Mouse (Mus musculus): Measurements from ENCODE around the gene Spata31d1a.
"Not testable (repeated sequence)": the region's sequence is repeated elsewhere in the genome, so short reads cannot be mapped to it uniquely, and the experiment has no call there.

Gene Spata31d1a

GRCm38 (mm10) chr13:59710230-59710629, at the start of gene Spata31d1a:
Gene Spata31d1a (minus strand): TSS chr13:59710330.
- DNase-seq: no peak

GRCm38 (mm10) chr13:59756906-59757305, 46.8 kb upstream of the Spata31d1a start:
- DNase-seq: no peak

DNA sequence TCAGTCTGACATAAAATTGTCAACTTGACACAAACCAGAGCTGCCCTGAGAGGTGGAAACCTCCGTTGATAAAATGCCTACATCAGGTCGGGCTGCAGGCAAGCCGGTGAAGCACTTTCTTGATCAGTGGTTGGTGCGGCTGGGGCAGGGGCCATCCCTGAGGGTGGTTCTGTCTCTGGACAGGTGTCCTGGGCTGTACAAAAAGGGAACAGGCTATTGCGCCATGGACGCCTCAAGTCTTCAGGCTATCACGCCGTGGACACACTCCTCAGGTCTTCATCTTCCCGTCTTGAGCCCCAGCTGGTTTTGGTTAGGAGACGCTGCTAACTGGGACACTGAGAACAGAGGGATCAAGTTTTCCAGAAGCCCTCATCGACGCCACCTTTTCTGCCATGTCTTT, 40.2 kb upstream of the Spata31d1a start:
- no peak for DNase-seq

DNA sequence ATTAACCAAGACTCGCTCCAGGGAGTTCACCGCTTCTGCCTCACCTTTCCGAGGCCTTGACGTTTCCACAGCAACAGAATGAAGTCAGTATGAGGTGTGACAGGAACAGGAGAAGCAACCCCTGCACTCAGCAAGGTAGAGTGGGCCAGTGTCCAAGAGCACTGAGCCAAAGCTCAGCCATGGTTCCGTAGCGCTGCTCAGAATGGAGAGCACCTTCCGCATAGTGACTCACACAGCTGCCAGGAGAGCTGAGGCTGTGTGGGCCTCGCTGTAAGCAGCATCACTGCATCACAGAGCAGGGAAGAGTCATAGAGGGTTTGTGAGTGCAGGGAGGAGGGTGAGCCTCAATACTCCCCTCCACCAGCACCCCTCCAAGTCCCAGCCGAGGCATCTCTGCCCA, 36.6 kb upstream of the Spata31d1a start, which contains the start of gene 1700014D04Rik:
Gene 1700014D04Rik, minus strand, starts transcription at position 42 of the 400 bp plus-strand sequence.
- DNase-seq: peak; percentile 35

- no peak for DNase-seq
These were observed 36.0 kb upstream of the Spata31d1a start for GRCm38 (mm10) chr13:59746164-59746563.

DNA sequence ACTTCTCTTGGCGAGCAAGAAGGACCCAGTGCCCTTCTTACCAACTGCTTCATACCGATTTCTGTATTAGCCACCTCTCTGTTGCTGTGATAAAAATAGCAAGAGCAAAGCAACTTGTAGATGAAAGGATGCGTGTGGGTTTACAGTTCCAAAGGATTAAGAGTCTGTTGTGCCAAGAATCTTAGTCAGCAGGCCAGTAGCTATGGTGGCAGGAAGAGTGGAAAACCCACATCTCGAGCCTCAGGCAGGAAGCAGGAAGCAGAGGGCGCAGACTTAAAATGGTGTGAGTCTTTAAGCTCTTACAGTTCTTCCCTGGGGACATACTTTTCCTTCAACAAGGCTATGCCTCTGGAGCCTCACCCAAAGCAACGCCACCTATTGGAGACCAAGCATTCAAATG, 35.3 kb upstream of the Spata31d1a start:
- no peak for DNase-seq

DNA sequence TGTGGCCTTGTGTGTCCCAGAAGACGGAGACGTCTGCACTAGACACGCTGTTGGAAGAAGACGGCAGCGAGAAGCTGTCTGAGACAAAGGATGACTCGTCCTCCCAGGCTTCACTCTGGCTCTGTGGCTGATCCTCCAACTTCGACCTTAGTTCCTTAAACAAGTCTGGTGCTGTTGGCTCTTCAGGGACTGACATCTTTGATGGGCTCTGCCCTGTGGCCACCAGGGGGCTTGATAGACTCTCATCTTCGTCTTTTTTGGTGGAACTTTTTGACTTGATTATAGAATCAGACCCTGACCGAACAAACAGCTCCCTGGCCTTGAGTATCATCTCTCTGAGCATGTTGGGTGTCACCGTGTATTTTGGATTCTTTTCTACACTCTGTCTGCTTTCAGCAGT, 31.6 kb upstream of the Spata31d1a start:
- DNase-seq: no peak

DNA sequence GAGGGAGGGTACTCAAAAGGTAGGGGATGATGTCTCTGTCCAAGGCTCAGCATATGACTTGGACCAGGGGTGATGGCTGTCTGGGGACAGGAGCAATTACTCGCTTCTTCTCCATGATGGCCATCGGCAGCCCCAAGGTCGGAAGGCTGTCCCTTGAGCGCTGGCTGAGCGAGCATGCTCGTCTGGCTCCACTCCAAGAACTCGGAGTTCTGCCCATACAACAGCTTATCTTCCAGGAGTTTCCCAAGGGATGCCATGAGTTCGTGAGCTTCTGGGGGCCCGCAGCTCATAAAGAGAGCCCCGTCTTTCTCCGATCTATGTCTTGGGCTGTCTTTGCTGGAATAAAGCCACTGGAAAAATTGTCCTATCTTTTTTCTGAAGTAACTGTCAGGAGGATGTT, 31.0 kb upstream of the Spata31d1a start:
- no peak for DNase-seq

DNA sequence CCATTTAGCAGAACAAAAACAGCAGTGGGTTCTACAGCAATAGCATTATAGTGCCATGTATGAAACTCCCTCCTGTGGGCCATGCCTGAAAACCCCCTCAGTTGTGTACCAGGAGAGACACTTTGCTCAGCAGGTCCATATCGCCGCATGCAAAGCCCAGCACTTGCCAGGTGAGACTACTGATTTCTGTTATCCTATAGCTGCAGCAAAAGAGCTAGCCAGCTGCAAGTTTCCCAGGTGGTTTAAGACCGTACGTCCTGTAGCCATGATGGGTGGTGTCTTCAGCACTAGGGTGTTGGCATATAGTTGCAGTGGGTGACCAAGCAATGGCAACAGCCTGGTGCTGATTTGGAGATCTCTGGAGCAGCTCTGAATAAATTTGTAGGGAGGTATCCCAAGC, 29.3 kb upstream of the Spata31d1a start:
- no peak for DNase-seq

DNA sequence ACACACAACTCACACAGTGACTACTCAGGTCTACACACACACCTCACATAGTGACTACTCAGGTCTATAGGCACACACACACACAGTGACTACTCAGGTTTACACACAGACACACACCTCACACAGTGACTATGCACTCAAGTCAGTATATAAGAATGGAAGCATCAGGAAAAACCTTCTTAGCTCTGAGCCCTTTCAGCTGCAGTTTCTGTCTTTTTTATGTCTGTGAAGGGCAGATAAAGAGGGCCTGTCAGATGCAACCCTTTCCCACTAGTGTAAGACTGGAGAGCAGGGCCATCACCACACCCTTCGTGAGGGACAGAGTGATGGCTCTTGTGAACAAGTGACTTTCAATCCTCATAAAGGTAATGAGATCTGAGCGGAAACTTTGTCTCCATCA, 28.3 kb upstream of the Spata31d1a start:
- DNase-seq: no peak

DNA sequence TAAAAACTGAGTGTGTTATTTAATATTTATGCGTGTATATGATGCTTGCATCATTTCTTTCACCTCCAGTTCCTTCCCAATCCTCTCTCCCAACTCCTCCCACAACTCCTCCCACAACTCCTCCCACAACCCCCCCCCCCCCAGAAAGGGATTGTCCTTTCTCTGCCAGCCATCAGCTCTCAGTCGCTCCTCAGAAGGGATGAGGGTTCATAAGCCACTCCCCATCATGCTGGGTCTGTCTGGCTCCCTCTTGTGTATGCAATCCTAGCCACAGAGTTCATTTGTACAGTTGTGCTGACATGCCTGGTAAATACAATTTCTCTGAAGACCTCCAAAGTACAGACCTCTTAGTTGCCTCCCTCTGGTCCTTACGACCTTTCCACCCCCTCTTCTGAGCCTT, 25.1 kb upstream of the Spata31d1a start:
- no peak for DNase-seq

- not testable (repeated sequence) for DNase-seq
These were observed 24.2 kb upstream of the Spata31d1a start for GRCm38 (mm10) chr13:59734347-59734746.

DNA sequence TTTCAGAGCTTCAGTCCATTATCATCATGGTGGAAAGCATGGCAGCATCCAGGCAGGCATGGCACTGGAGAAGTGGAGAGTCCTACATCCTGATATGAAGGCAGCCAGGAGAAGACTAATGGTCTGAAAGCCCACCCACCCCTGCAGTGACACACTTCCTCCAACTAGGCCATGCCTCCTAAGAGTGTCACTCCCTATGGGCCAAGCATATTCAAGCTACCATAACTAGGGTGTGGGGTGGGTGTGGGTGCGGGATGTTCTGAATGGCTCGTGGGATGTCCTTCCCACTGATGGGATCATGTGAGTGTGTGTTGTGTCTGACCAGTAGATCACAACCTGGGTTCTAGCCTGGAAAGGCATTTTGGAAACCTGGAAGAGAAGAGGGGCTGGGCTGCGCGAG, 23.8 kb upstream of the Spata31d1a start:
- no peak for DNase-seq

DNA sequence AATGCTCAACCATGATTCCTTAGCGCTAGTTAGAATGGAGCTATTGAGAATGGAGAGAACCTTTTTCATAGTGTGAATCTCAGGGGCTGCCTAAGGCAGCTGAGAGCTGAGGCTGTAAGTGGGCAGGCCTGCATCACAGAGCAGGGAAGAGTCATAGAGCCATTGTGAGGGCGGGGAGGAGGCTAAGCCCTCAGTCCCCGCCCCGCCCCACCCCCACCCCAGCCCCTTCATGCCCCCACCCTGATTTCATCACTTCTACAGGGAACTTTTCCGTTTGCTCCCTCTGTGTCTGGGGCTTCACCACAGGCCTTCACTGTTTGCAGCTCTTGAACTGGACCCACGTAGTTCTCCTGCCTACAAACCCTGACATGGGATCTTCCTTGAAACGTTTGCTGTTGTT, 21.5 kb upstream of the Spata31d1a start, which contains the start of gene Spata31d1d:
Gene Spata31d1d, minus strand, starts transcription at position 101 of the 400 bp plus-strand sequence.
- no peak for DNase-seq

- peak; percentile 56 for DNase-seq
These were observed 18.4 kb upstream of the Spata31d1a start for GRCm38 (mm10) chr13:59728378-59729093.

- no peak for DNase-seq
These were observed 16.2 kb upstream of the Spata31d1a start for GRCm38 (mm10) chr13:59726139-59726867.

DNA sequence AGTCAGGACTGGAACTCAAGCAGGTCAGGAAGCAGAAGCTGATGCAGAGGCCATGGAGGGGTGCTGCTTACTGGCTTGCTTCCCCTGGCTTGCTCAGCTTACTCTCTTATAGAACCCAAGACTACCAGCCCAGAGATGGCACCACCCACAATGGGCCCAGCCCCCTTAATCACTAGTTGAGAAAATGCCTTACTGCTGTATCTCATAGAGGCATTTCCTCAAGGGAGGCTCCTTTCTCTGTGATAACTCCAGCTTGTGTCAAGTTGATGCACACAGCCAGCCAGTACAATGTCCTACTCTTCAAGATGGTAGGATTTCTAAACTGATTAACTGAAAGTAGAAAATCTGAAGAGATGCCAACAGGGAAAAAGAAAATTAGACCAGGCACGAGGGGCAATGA, 12.0 kb upstream of the Spata31d1a start:
- DNase-seq: not testable (repeated sequence)

- DNase-seq: no peak
These were observed 9.3 kb upstream of the Spata31d1a start for GRCm38 (mm10) chr13:59719475-59719874.

- DNase-seq: peak; percentile 13
These were observed 8.8 kb upstream of the Spata31d1a start for GRCm38 (mm10) chr13:59718857-59719440.

DNA sequence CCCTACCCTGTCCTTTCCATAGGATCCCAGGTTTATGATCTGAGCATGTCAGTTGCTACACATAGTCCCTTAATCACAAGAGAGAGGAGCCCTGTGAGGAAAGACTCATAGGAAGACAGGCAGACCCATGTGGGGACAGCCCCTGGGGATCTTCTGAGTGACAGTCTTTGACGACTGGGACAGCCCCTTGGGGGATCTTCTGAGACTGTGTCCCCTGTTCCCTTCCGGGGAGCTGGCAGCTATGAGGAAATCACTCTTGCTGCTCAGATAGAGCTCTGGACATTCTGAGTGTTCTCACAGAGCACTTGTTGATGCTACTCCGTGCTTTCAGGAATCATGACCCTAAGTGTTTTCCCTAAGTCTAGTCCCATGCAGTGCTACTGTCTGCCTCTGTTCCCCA, 3.6 kb upstream of the Spata31d1a start:
- DNase-seq: no peak

- not testable (repeated sequence) for DNase-seq
These were observed 1.9 kb upstream of the Spata31d1a start, which contains the start of gene Spata31d1b for GRCm38 (mm10) chr13:59711984-59712383. Gene Spata31d1b (plus strand): TSS chr13:59712284.

DNA sequence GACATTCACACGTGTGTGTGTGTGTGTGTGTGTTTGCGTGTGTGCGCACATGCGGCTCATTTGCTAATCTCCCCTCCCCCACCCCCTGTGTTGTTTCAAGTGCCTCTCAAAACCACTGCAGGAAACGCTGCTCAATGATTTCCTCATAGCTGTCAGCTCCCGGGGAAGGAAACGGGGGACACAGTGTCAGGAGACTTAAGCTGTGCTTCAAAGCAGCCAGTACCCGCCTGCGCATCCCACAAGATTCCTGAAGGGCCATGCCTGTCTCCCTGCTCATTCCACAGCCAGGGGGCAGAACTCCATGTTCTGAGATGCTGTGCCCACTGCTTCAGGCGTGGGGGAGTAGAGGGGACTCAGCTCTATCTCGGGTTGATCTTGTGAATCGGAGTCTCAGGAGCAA, 5.6 kb downstream of the Spata31d1a start:
- peak; percentile 40 for DNase-seq

GRCm38 (mm10) chr13:59703514-59703913, 6.6 kb downstream of the Spata31d1a start:
- DNase-seq: no peak

- not testable (repeated sequence) for DNase-seq
These were observed 10.0 kb downstream of the Spata31d1a start for GRCm38 (mm10) chr13:59700137-59700536.
